Mouse (Mus musculus) hindbrain, postnatal 0 days (tissue): Measurements from ENCODE around the gene Spg7. TPM values are rescaled to one million over a fixed set of nuclear protein-coding genes. Genes with fewer than 3 reads are reported as not detected.

Source experiments
- ATAC-seq: fragments of 200-750 bp; cut with Nextera tagmentation; 2 replicates; pipeline ENCODE4 v1.8.0; 2017; ENCODE audit warnings: mild to moderate bottlenecking, moderate TSS enrichment, moderate library complexity
- DNase-seq: peaks from one replicate; pipeline ENCODE4 v3.0.0-alpha.2; 2015; ENCODE audit warnings: low spot score
- H3K27ac ChIP-seq: fragments of 300-500 bp; sonication (generic); 2 replicates; pipeline ENCODE4 v1.5.1; 2014; ENCODE audit warnings: mild to moderate bottlenecking
- H3K27me3 ChIP-seq: fragments of 300-500 bp; sonication (generic); 2 replicates; pipeline ENCODE4 v1.6.1; 2014; ENCODE audit warnings: low read length, mixed read lengths; ENCODE audit not compliant: insufficient read depth
- H3K36me3 ChIP-seq: fragments of 300-500 bp; sonication (generic); 2 replicates; pipeline ENCODE4 v1.6.1; 2014; ENCODE audit warnings: low read length, mixed read lengths; ENCODE audit not compliant: insufficient read depth
- H3K4me1 ChIP-seq: fragments of 300-500 bp; sonication (generic); 2 replicates; pipeline ENCODE4 v1.6.1; 2014; ENCODE audit warnings: antibody characterized with exemption, low read length, mixed read lengths; ENCODE audit not compliant: insufficient read depth
- H3K4me2 ChIP-seq: fragments of 300-500 bp; sonication (generic); 2 replicates; pipeline ENCODE4 v1.6.1; 2014; ENCODE audit warnings: low read depth, mild to moderate bottlenecking, low read length, moderate library complexity, mixed read lengths
- H3K4me3 ChIP-seq: fragments of 300-500 bp; sonication (generic); 2 replicates; pipeline ENCODE4 v1.5.1; 2014; ENCODE audit warnings: low read length
- H3K9ac ChIP-seq: fragments of 300-500 bp; sonication (generic); replicated peaks from 2 replicates; pipeline ENCODE4 v1.6.1; 2014; ENCODE audit warnings: mild to moderate bottlenecking, low read length, moderate library complexity, mixed read lengths
- H3K9me3 ChIP-seq: fragments of 300-500 bp; sonication (generic); 2 replicates; pipeline ENCODE4 v1.6.1; 2016; ENCODE audit warnings: low read length, mixed read lengths
- CTCF ChIP-seq: IDR thresholded peaks from 2 replicates; pipeline ENCODE4 v1.5.1; 2016; ENCODE audit warnings: antibody characterized with exemption, control low read depth, low read depth
- WGBS: fragments of 180-500 bp; shearing (Covaris S2); extraction: QIAGEN DNeasy Blood & Tissue Kit; methylation state at CpG from one replicate; pipeline ENCODE4 v1.1.7; 2014; 5-methylcytosine and 5-hydroxymethylcytosine counted together
- polyA plus RNA-seq: library from polyadenylated mRNA; unstranded; fragments of >200 nt; fragmentation: Nextera tagmentation; extraction: Ambion mirVana; gene quantifications from 2 replicates; pipeline ENCODE4 v1.2.1, GENCODE M21; 2015
- total RNA-seq: library from RNA; depleted of rRNA; stranded (reverse); fragments of >200 nt; gene quantifications from 2 replicates; pipeline ENCODE4 v1.2.3, GENCODE M21; 2014; rRNA removed

The Spg7 gene
- total RNA-seq (45.1 and 52.7 TPM in 2 replicates), polyA plus RNA-seq (49.7 and 51.6 TPM in 2 replicates)

DNA sequence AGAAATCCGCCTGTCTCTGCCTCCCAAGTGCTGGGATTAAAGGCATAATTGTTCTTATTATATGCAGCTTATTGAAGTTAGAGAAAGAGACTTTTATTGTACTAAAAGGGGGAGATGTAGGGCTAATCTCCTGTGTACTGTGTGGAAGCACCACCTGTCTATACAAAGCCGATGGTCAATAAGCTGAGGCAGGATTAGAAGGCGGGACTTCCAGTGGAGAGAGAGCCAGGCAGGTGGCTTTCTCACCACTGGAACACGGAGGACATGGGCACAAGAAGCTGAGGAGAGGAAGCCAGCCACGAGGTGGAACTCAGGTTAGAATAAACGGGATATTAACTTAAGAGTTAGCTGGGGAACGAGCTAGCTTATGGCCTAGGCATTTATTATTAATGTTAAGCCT lies at the start of gene Spg7:
Gene Spg7, plus strand, starts transcription at position 222 of the 400 bp plus-strand sequence.
- Histone ChIP-seq H3K36me3 (no peaks in the 10 kb centered on the region), H3K4me3 (no peak within 1 kb of the TSS), H3K4me2 (no peak within 1 kb of the TSS), H3K27ac (no peak within 1 kb of the TSS), H3K27me3 (no peaks in the 10 kb centered on the region), H3K4me1 (0 out of 2 replicates have a peak, but pooled peaks cover 7% of the 10 kb centered on the region), H3K9me3 (no peaks in the 10 kb centered on the region), H3K9ac (no peak within 1 kb of the TSS)
- ATAC-seq (no peak), DNase-seq (no peak)
- 75% methylated on average over 7 of the region's 7 CpGs for WGBS
- TF ChIP-seq CTCF, result no peak

DNA sequence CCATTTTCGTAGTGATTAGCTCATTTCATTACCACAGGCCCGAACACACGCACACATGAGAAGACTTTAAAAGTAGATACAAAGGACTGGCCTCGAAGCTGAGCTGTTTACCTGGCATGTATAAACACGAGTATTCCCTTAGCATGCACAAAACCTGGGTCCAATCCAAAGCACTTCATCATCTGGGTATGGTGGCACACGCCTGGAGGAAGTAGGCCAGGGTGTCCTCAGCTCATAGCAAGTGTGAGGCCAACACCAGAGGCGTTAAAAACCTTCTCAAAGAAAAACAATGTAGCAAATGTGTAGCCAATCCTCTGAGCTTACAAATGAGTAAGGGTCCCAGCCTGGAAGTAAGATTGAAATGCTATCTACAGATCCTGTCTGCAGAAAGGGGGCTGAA lies 48.3 kb upstream of the Spg7 start:
- Histone ChIP-seq H3K27me3 (no peaks in the 10 kb centered on the region), H3K4me2 (no peak overlapping the region), H3K27ac (no peak overlapping the region), H3K4me3 (no peak overlapping the region), H3K9me3 (no peaks in the 10 kb centered on the region), H3K4me1 (peaks cover 6% of the 10 kb centered on the region), H3K36me3 (no peaks in the 10 kb centered on the region), H3K9ac (no peak overlapping the region)
- ATAC-seq (no peak), DNase-seq (no peak)
- WGBS, result 78% methylated on average over 7 of the region's 7 CpGs
- no peak for TF ChIP-seq CTCF

DNA sequence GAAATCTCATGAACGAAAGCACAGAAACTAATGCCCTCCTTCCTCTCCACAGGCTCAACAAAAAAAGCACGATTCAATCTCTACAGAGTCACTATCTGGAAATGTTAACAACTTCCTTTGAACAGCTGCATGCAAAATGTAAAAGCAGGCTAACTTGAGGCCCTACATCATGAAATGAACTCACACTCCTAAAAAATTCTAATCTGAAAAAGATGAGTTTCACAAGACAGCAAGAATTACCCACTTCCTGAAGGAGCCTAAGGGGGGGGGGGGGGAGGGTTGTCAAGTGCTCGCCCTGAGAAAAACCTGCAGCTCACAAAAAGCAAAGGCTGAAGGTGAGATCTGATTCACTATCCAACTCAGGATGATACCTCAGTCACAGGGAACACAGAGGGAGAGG lies 47.7 kb upstream of the Spg7 start:
- Histone ChIP-seq H3K9ac (no peak overlapping the region), H3K4me3 (no peak overlapping the region), H3K27me3 (no peaks in the 10 kb centered on the region), H3K27ac (no peak overlapping the region), H3K9me3 (no peaks in the 10 kb centered on the region), H3K4me1 (peaks cover 6% of the 10 kb centered on the region), H3K36me3 (no peaks in the 10 kb centered on the region), H3K4me2 (no peak overlapping the region)
- no peak for TF ChIP-seq CTCF
- ATAC-seq (no peak), DNase-seq (no peak)
- WGBS, result 72% methylated on average over 3 of the region's 3 CpGs

DNA sequence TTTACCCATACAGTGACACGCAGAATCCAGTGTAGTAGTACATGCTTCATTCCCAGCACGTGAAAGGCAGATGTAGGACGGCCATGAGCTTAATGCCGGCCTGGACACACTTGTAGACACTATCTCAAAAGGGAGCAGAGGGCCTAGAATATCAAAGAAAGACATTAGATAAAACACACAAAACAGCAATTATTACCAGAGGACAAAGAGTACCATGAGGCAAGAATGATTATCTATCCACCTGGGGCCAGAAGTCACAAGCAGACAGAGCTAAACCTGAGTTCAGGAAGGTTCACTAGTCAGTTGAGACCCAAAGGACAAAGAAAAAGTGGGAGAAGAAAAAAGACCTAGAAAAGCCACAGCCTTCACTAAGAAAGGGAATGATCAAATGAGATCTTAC lies 45.6 kb upstream of the Spg7 start:
- Histone ChIP-seq H3K27me3 (no peaks in the 10 kb centered on the region), H3K36me3 (no peaks in the 10 kb centered on the region), H3K4me2 (no peak overlapping the region), H3K27ac (no peak overlapping the region), H3K9me3 (no peaks in the 10 kb centered on the region), H3K4me3 (no peak overlapping the region), H3K4me1 (peaks cover 6% of the 10 kb centered on the region), H3K9ac (no peak overlapping the region)
- DNase-seq, result no peak
- no peak for ATAC-seq
- WGBS, result 95% methylated on average over 4 of the region's 4 CpGs
- TF ChIP-seq CTCF, result no peak

DNA sequence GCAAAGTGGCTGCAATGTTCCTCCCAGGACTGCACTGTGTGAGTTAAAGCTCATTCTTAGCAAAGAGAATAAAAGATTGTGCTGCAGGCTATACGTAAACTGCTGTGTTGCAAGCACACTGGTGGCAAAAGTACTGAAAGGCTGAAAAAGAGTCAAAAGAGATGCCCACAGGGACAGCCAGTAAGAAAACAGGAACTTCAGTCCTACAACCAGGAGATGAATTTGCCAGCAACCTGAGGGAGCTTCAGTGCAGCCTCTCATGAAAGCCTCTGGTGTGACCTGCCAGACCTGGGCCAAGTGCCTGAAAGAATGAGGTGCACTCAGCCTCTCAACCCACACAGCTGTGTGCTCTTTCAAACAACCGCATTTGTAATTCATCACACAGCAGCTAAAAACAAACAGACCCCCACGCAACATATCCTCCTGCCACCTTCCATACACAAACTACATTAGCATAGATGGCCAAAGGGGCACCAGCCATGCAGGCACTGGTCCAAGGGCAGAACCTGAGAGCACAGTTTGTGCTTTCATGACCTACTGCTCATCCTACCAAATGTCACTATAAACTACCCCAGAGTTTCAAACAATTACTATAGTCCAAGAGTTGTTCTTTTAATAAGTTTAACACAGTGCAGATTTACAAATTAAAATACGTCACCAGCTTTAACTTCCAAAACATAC lies 44.1 kb upstream of the Spg7 start:
- TF ChIP-seq CTCF, result no peak
- 55% methylated on average over 4 of the region's 4 CpGs for WGBS
- Histone ChIP-seq H3K27me3 (no peaks in the 10 kb centered on the region), H3K27ac (no peak overlapping the region), H3K9me3 (no peaks in the 10 kb centered on the region), H3K9ac (no peak overlapping the region), H3K4me1 (peaks cover 6% of the 10 kb centered on the region), H3K4me2 (no peak overlapping the region), H3K36me3 (no peaks in the 10 kb centered on the region), H3K4me3 (no peak overlapping the region)
- no peak for ATAC-seq
- no peak for DNase-seq

DNA sequence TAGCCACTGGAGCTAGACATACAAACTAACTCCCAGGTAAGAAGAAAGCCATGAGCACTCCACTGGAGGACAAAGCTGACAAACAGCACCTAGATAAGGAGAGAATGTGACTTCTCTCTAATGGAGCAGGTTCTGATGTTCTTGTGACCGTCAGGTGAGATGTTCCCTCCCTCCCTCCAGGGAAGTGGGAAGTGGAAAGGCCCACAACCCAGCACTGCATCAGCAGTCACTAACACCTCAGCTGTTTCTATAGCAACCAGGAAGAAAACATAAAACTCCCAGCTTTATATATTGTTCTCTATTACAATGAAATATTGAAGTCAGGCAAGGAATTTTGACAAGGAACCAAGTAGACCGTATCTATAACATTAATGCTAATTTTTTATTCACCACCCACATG lies 42.7 kb upstream of the Spg7 start:
- TF ChIP-seq CTCF, result no peak
- ATAC-seq (no peak), DNase-seq (no peak)
- H3K9me3 ChIP-seq, result no peaks in the 10 kb centered on the region
- no peak overlapping the region for H3K9ac ChIP-seq
- H3K27ac ChIP-seq, result no peak overlapping the region
- no peaks in the 10 kb centered on the region for H3K27me3 ChIP-seq
- H3K4me2 ChIP-seq, result no peak overlapping the region
- 62% methylated on average over 2 of the region's 2 CpGs for WGBS
- H3K36me3 ChIP-seq, result no peaks in the 10 kb centered on the region
- H3K4me3 ChIP-seq, result no peak overlapping the region
- peaks cover 6% of the 10 kb centered on the region for H3K4me1 ChIP-seq

DNA sequence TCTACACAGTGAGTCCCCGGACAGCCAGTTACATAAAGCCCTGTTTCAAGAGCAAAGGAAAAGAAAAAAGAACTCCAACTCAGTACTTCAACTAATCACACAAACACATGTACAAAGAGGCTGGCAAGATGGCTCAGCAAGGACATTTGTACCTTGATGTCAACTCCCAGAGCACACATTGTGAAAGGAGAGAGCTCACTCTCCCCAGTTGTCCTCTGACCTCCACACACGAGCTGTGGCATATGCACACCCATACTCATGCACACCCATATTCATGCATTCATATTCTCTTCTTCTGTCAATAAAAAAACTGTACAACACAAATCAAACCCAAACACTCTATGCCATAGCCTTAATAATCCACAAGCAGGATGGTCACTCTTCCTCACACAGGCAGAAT lies 41.9 kb upstream of the Spg7 start:
- Histone ChIP-seq H3K4me2 (no peak overlapping the region), H3K9ac (no peak overlapping the region), H3K9me3 (no peaks in the 10 kb centered on the region), H3K27me3 (no peaks in the 10 kb centered on the region), H3K36me3 (no peaks in the 10 kb centered on the region), H3K4me1 (peaks cover 6% of the 10 kb centered on the region), H3K4me3 (no peak overlapping the region), H3K27ac (no peak overlapping the region)
- TF ChIP-seq CTCF, result no peak
- no peak for ATAC-seq
- 76% methylated on average over 2 of the region's 2 CpGs for WGBS
- DNase-seq, result no peak
